Mouse (Mus musculus) lung, embryonic 14.5 days (tissue): ENCODE measurements at regions not wholly inside any gene's neighbourhood (a gene's known extent, or its start where the extent isn't known, plus 50 kb on each side); places are given as distances from the start of the nearest gene placed in this dataset.

ENCODE experiments used
- ATAC-seq: fragments of 200-750 bp; cut with Nextera tagmentation; 2 replicates; pipeline ENCODE4 v1.8.0; 2017; ENCODE audit warnings: mild to moderate bottlenecking, moderate TSS enrichment, moderate library complexity; ENCODE audit not compliant: insufficient read depth
- DNase-seq: peaks from one replicate; pipeline ENCODE4 v3.0.0-alpha.2; 2015
- H3K27ac ChIP-seq: fragments of 300-500 bp; sonication (generic); 2 replicates; pipeline ENCODE4 v1.5.1; 2014; ENCODE audit warnings: low read depth, mild to moderate bottlenecking, moderate library complexity
- H3K27me3 ChIP-seq: fragments of 300-500 bp; sonication (generic); 2 replicates; pipeline ENCODE4 v1.6.1; 2014; ENCODE audit warnings: low read length, control low read depth; ENCODE audit not compliant: insufficient read depth
- H3K36me3 ChIP-seq: fragments of 300-500 bp; sonication (generic); 2 replicates; pipeline ENCODE4 v1.6.1; 2014; ENCODE audit warnings: control low read depth; ENCODE audit not compliant: insufficient read depth
- H3K4me1 ChIP-seq: fragments of 300-500 bp; sonication (generic); 2 replicates; pipeline ENCODE4 v1.6.1; 2014; ENCODE audit warnings: antibody characterized with exemption, control low read depth; ENCODE audit not compliant: insufficient read depth
- H3K4me2 ChIP-seq: fragments of 300-500 bp; sonication (generic); 2 replicates; pipeline ENCODE4 v1.6.1; 2014; ENCODE audit warnings: mild to moderate bottlenecking
- H3K4me3 ChIP-seq: fragments of 300-500 bp; sonication (generic); 2 replicates; pipeline ENCODE4 v1.5.1; 2014; ENCODE audit warnings: low read depth, low read length
- H3K9ac ChIP-seq: fragments of 300-500 bp; sonication (generic); 2 replicates; pipeline ENCODE4 v1.6.1; 2014
- H3K9me3 ChIP-seq: fragments of 300-500 bp; sonication (generic); 2 replicates; pipeline ENCODE4 v1.6.1; 2016; ENCODE audit warnings: low read depth, low read length, control low read depth
- CTCF ChIP-seq: IDR thresholded peaks from 2 replicates; pipeline ENCODE4 v1.5.1; 2016; ENCODE audit warnings: antibody characterized with exemption, low read depth
- WGBS: fragments of 180-500 bp; shearing (Covaris S2); extraction: QIAGEN DNeasy Blood & Tissue Kit; methylation state at CpG from one replicate; pipeline ENCODE4 v1.1.7; 2014; 5-methylcytosine and 5-hydroxymethylcytosine counted together

DNA sequence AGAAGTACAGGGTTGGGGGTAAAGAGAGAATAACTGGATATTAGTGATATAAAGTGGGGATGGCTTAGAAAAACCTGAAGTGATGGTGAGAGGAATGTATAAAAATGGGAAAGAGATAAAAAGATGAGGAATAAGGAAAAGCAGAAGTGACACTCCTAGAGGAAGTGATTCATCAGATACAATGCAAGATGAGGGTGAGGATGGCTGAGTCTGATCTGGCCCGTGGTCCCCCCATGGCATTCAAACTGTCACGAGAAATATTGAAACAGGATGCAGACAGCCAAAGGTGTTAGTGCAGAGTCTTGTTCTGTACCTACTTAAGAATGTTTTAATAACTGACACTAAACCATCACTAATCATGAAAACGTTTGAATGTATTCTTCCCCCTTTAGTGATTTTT, 56.2 kb upstream of the Kitl start:
- Histone ChIP-seq H3K9ac (no peak overlapping the region), H3K4me2 (no peak overlapping the region), H3K4me3 (no peak overlapping the region), H3K27ac (no peak overlapping the region), H3K27me3 (no peaks in the 10 kb centered on the region), H3K36me3 (no peaks in the 10 kb centered on the region), H3K9me3 (no peaks in the 10 kb centered on the region), H3K4me1 (no peaks in the 10 kb centered on the region)
- ATAC-seq (no peak), DNase-seq (no peak)
- WGBS = 50% methylated on average over 3 of the region's 3 CpGs
- no peak for TF ChIP-seq CTCF

DNA sequence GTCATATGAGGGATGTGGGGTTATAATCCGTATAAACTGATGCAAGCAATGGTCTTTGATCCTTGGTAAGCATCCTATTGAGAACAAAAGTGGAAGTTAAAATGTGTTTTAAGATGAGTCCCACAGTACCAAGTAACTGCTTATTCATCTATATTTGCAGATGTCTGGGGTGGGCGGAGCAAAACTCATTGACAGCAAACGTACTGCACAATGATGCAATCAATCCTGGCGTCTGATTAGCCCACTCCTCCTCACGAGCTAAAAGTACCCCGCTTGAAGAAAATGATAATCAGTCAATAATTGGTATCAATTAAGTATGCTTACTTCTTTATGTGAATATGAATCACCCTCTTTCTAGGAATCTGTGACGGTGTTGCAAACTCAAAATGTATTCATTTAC, 62.9 kb upstream of the Kitl start:
- H3K4me3 ChIP-seq = no peak overlapping the region
- no peaks in the 10 kb centered on the region for H3K27me3 ChIP-seq
- no peak overlapping the region for H3K27ac ChIP-seq
- no peak for DNase-seq
- TF ChIP-seq CTCF = no peak
- H3K36me3 ChIP-seq = no peaks in the 10 kb centered on the region
- no peak for ATAC-seq
- H3K4me2 ChIP-seq = no peak overlapping the region
- 74% methylated on average over 7 of the region's 7 CpGs for WGBS
- H3K4me1 ChIP-seq = no peaks in the 10 kb centered on the region
- no peak overlapping the region for H3K9ac ChIP-seq
- no peaks in the 10 kb centered on the region for H3K9me3 ChIP-seq

DNA sequence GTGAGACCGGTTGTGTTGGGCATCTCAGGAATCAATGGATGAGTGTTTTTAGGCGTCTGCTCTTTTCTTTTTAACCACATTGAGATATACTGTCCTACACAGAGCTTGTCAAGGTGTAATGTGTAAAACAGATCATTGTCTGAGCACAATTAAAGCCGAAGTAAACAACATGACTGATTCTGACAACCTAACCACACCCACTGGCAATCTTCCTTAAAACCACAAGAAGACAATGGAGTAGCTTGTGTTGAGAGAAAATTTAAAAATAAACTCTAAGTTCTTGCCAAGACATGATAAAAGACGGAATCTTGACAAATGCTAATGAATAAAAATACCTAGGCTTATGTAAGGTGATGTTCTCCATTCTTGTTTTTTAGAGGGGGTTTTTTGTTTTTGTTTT, 63.7 kb upstream of the Kitl start:
- 75% methylated on average over 4 of the region's 4 CpGs for WGBS
- TF ChIP-seq CTCF = no peak
- no peak overlapping the region for H3K9ac ChIP-seq
- H3K4me3 ChIP-seq = no peak overlapping the region
- no peak for DNase-seq
- H3K27me3 ChIP-seq = no peaks in the 10 kb centered on the region
- H3K27ac ChIP-seq = no peak overlapping the region
- H3K36me3 ChIP-seq = no peaks in the 10 kb centered on the region
- ATAC-seq = no peak
- H3K9me3 ChIP-seq = no peaks in the 10 kb centered on the region
- no peak overlapping the region for H3K4me2 ChIP-seq
- H3K4me1 ChIP-seq = no peaks in the 10 kb centered on the region

DNA sequence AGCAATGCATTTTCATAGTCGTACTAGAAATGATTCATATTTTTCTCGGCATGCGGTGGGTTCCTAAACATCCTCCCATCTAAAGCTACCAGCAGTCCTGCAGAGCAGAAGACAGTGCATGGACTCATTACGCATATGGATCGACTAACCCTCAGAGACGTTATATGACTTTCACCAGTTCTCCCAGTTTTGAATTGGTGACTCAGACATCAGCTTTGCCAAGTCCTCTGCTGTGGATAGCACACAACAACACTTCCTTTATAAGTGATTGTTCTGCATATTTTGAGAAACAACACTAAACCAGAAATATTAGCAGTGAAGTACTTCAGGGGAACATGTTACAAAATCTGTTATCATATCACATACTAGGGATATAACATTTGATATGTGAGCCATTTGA, 64.1 kb upstream of the Kitl start:
- H3K9ac ChIP-seq = no peak overlapping the region
- no peak for DNase-seq
- no peaks in the 10 kb centered on the region for H3K27me3 ChIP-seq
- no peak for ATAC-seq
- no peaks in the 10 kb centered on the region for H3K36me3 ChIP-seq
- no peak overlapping the region for H3K4me3 ChIP-seq
- WGBS = 79% methylated on average over 6 of the region's 6 CpGs
- no peaks in the 10 kb centered on the region for H3K9me3 ChIP-seq
- no peaks in the 10 kb centered on the region for H3K4me1 ChIP-seq
- H3K27ac ChIP-seq = no peak overlapping the region
- no peak for TF ChIP-seq CTCF
- no peak overlapping the region for H3K4me2 ChIP-seq

DNA sequence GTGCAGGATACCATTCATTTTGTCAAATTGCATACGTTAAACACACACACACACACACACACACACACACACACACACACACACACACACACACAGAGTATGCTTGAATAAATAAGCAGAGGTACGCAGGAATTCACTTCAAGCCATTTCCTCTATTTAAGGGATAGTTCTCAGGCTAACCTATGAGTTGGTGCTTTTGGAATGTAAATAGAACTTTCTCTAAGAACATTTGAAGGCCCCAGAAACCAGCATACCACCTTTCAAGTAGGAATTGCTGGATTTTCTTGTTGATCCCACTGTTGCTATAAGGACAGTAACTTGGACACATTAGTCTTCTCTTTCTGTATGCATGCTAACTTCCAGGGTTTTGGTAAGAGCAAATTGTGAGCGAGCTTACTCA, 66.7 kb upstream of the Kitl start:
- WGBS = 49% methylated on average over 3 of the region's 3 CpGs
- Histone ChIP-seq H3K27ac (peak overlapping the region; percentile 79), H3K27me3 (no peaks in the 10 kb centered on the region), H3K36me3 (no peaks in the 10 kb centered on the region), H3K4me2 (no peak overlapping the region), H3K9me3 (no peaks in the 10 kb centered on the region), H3K4me3 (no peak overlapping the region), H3K4me1 (no peaks in the 10 kb centered on the region), H3K9ac (no peak overlapping the region)
- ATAC-seq (peak; percentile 52; the same call in 1 of the 2 replicates), DNase-seq (peak; percentile 47)
- no peak for TF ChIP-seq CTCF

DNA sequence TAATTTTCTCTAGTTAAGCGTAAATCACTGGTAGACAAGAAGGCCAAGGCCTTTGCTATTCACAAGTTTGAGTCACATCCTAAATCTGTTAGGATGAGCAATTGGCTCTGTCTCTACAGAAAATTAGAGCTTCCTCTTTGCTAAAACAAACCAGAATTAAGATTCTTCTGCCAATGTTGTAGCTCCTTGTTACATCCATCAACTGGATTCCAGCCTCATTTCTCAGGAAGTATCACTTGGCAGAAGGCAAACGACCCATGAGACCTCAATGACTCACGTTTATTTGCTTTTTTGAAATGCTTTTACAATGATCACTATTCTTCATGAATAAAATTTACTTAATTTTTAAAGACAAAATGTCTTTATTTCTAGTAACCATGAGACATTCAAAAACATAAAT, 70.0 kb upstream of the Kitl start:
- Histone ChIP-seq H3K4me1 (no peaks in the 10 kb centered on the region), H3K4me2 (no peak overlapping the region), H3K27ac (no peak overlapping the region), H3K9ac (no peak overlapping the region), H3K36me3 (no peaks in the 10 kb centered on the region), H3K4me3 (no peak overlapping the region), H3K27me3 (no peaks in the 10 kb centered on the region), H3K9me3 (no peaks in the 10 kb centered on the region)
- no peak for TF ChIP-seq CTCF
- DNase-seq (no peak), ATAC-seq (no peak)
- WGBS = 66% methylated on average over 3 of the region's 3 CpGs

DNA sequence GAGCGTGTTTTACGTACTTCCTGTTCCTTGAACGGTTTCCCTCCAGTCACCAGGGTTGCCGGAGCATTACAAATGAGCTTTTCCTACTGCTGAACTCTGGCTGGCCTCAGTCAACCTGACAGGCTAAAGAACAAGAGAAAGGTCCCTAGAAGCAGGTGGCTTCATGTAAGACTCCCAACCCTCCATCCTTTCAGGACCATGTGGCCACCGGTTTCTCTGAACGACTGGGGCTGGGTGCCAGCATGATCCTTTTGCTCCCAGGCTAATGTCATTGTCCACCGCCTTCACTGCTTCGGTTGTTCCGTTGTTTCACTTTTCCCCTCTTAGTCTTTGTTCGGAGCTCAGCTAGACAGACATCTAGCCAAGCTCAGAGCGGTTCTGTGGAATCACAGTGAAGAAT, 73.8 kb upstream of the Kitl start:
- Histone ChIP-seq H3K4me3 (no peak overlapping the region), H3K27ac (no peak overlapping the region), H3K4me2 (peak overlapping the region; percentile 16), H3K9ac (no peak overlapping the region), H3K4me1 (no peaks in the 10 kb centered on the region), H3K27me3 (no peaks in the 10 kb centered on the region), H3K9me3 (no peaks in the 10 kb centered on the region), H3K36me3 (no peaks in the 10 kb centered on the region)
- ATAC-seq (no peak), DNase-seq (peak; percentile 25)
- WGBS = 64% methylated on average over 11 of the region's 11 CpGs
- TF ChIP-seq CTCF = no peak

DNA sequence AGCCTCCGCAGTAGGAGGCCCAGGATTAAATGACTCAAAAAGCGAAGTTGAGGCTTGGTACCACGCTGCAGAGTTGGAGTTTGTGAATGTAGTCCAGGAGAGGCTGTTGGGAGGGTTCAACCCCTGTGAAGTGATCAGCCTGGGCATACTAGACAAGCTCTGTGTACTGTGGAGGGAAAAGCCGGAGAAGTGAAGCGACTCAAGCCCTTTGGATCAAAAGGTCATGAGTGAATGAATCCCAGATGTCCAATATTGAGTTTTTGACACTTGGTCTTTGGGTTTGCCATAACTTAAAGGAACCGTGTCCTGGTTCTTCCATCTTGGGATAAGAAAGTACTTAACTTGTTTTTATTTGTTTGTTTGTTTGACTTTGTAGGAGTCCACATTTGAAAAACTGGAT, 76.5 kb upstream of the Kitl start:
- no peak for TF ChIP-seq CTCF
- Histone ChIP-seq H3K9me3 (no peaks in the 10 kb centered on the region), H3K36me3 (no peaks in the 10 kb centered on the region), H3K4me3 (no peak overlapping the region), H3K9ac (no peak overlapping the region), H3K27ac (no peak overlapping the region), H3K4me1 (no peaks in the 10 kb centered on the region), H3K4me2 (no peak overlapping the region), H3K27me3 (no peaks in the 10 kb centered on the region)
- 77% methylated on average over 6 of the region's 6 CpGs for WGBS
- DNase-seq (no peak), ATAC-seq (no peak)
